Mouse (Mus musculus): ENCODE data around the gene Gnl3l.

Gene Gnl3l

GRCm38 (mm10) chrX:150956522-150957300 is 60.4 kb downstream of the Gnl3l start:
- peak; percentile 69 for DNase-seq (ENCODE audit: low spot score)

- DNase-seq (ENCODE audit: low spot score): no peak
Observed at GRCm38 (mm10) chrX:150956016-150956415, 61.1 kb downstream of the Gnl3l start.

GRCm38 (mm10) chrX:150955441-150955840 is 61.7 kb downstream of the Gnl3l start:
- DNase-seq (ENCODE audit: low spot score): peak; percentile 7

GRCm38 (mm10) chrX:150954721-150955120 is 62.4 kb downstream of the Gnl3l start:
- no peak for DNase-seq (ENCODE audit: low spot score)

Measured in adipocyte (in vitro differentiated cells).